Mouse (Mus musculus) ES-E14 (cell line): Measurements from ENCODE around the gene Gps2.

Experiments
- CHD2 ChIP-seq: IDR thresholded peaks from 2 replicates; pipeline ENCODE4 v1.6.1; 2014; ENCODE audit warnings: mild to moderate bottlenecking, low read depth, low read length, inconsistent platforms
- HCFC1 ChIP-seq: IDR thresholded peaks from 2 replicates; pipeline ENCODE4 v1.6.1; 2012; ENCODE audit warnings: low read length, inconsistent platforms, borderline replicate concordance; ENCODE audit not compliant: insufficient read depth
- MAFK ChIP-seq: IDR thresholded peaks from 2 replicates; pipeline ENCODE4 v1.6.1; 2014; ENCODE audit warnings: mild to moderate bottlenecking, low read depth, low read length, inconsistent platforms; ENCODE audit not compliant: insufficient read depth
- ZC3H11A ChIP-seq: IDR thresholded peaks from 2 replicates; pipeline ENCODE4 v1.6.1; 2012; ENCODE audit warnings: low read depth, mild to moderate bottlenecking, inconsistent platforms, low read length, borderline replicate concordance
- ZNF384 ChIP-seq: IDR thresholded peaks from 2 replicates; pipeline ENCODE4 v1.6.1; 2012; ENCODE audit warnings: low read depth, low read length, inconsistent platforms

GRCm38 (mm10) chr11:69936156-69936555, 22.5 kb downstream of the Gps2 start:
- no peak for TF ChIP-seq HCFC1
- no peak for TF ChIP-seq MAFK
- no peak for TF ChIP-seq CHD2
- no peak for TF ChIP-seq ZC3H11A
- TF ChIP-seq ZNF384: no peak
